Mouse (Mus musculus) CD4-positive, CD25-positive, alpha-beta regulatory T cell, adult 4 months (primary cell): ENCODE measurements around the gene Dnmt3c. TPM values are rescaled to one million over a fixed set of nuclear protein-coding genes. Genes with fewer than 3 reads are reported as not detected.

Experiments
- ATAC-seq: one replicate; pipeline ENCODE4 v1.8.0; 2017
- polyA plus RNA-seq, 2 experiments: library from polyadenylated mRNA; unstranded; fragments of 100-300 nt; shearing (Covaris generic); gene quantifications; one replicate each; pipeline ENCODE4 v1.2.1; 2017

The Dnmt3c gene
- polyA plus RNA-seq, 2 experiments from 2014 or later, result not detected

DNA sequence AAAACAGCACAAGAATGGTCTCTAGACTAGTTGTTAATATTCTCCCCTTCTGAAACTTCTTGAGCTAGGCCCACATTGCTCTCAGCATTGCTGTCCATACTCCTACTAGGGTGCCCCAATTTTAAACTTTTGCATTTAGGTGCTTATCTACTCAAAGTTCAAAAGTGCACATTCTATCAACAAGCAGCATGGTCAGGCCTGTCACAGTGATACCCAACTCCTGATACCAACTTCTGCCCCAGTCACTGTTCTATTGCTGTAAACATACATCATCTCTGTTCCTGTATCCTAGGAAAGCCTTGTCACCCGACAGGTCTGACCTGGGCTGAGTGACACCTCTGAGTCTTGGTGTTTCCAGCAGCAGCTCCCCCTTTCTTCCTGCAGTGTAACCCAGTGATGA lies 26.6 kb downstream of the Dnmt3c start:
- ATAC-seq, result no peak

GRCm38 (mm10) chr2:153724424-153724823 lies 28.0 kb downstream of the Dnmt3c start:
- ATAC-seq, result no peak

GRCm38 (mm10) chr2:153724871-153725270 lies 28.4 kb downstream of the Dnmt3c start:
- no peak for ATAC-seq

DNA sequence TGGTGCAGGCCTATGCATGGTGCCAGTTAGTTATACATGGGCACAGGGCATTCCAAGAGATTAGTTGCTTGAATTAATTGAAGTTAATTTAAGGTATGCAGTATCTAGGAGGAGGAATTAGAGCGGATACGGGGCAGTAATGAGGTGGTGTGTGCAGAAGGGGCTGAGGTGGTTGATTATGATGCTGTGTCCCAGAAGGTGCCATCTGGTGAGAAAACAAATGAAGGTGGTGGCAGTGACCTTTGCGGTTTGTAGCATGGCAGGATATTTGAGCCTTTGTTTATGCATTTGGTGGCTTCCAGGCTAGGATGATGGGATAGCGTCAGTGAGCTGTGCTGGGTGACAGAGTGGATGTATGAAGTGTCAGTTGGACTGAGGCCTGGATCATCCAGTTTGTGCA lies 28.8 kb downstream of the Dnmt3c start:
- ATAC-seq, result no peak

DNA sequence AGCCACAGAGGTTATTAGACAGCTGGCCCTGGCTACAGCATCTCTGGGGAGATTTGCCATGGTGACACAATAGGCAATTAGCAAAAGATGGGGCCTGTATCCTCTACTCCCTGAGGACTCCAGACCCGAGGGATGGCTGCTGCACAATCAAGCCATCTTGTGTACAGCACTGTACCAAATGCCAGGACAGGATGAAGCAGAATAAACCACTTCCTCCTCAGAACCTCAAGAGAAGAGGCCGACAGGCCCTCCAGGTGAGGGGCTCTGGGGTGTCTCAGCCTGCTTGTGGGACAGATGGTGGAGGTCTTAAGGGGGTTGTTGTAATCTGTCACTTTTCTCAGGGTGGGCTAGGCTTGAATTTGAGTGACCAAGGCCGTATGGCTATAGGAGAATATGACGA lies 37.6 kb downstream of the Dnmt3c start:
- ATAC-seq, result peak; percentile 71

GRCm38 (mm10) chr2:153740500-153741436 lies 44.3 kb downstream of the Dnmt3c start, which contains the start of gene Mapre1:
Mapre1 (plus strand) TSS chr2:153741274.
- ATAC-seq, result peak; percentile 96

GRCm38 (mm10) chr2:153741437-153742065 lies 45.1 kb downstream of the Dnmt3c start:
- peak; percentile 30 for ATAC-seq

GRCm38 (mm10) chr2:153747994-153748393 lies 51.5 kb downstream of the Dnmt3c start:
- no peak for ATAC-seq

- ATAC-seq, result no peak
These were observed 53.9 kb downstream of the Dnmt3c start for GRCm38 (mm10) chr2:153750363-153750762.

GRCm38 (mm10) chr2:153762121-153762520 lies 65.7 kb downstream of the Dnmt3c start:
- ATAC-seq, result no peak

GRCm38 (mm10) chr2:153767484-153767883 lies 71.0 kb downstream of the Dnmt3c start:
- no peak for ATAC-seq

GRCm38 (mm10) chr2:153768881-153769280 lies 72.4 kb downstream of the Dnmt3c start:
- no peak for ATAC-seq

DNA sequence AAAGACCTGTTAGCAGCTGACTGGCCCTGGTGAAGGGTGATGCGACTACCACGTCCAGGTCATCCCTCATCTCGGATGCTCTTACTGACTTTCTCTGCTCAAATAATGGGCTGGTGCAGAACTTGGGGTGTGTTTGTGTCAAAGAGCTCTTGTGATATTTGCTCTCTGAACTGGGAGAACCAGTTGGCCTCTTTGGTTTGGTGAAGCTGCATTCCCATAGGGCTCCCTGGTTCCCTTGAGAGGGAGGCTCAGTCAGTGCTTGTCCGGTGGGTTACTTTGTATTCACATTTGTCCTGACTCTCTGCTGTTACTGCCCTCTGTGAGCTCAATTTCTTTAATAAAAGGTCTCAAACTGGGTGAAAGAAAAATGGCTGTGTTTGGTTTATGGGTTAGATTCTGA lies 76.5 kb downstream of the Dnmt3c start:
- no peak for ATAC-seq

GRCm38 (mm10) chr2:153775472-153775871 lies 79.0 kb downstream of the Dnmt3c start:
- no peak for ATAC-seq

- ATAC-seq, result peak; percentile 66
These were observed 82.3 kb downstream of the Dnmt3c start for GRCm38 (mm10) chr2:153778638-153779362.

Other genes with a start within 250 kb of the Dnmt3c start
- gene 4930404H24Rik, start 203.9 kb upstream of the Dnmt3c start, polyA plus RNA-seq, result not detected
- 1 to 10 TPM; 3.5 to 5.2 TPM for gene Nol4l, start 166.7 kb upstream of the Dnmt3c start, polyA plus RNA-seq
- gene Commd7, start 63.9 kb upstream of the Dnmt3c start, polyA plus RNA-seq, result 100 to 1,000 TPM; 106 to 117 TPM
- 1 to 10 TPM; 3.6 to 5.7 TPM for gene Dnmt3b, start 47.2 kb upstream of the Dnmt3c start, polyA plus RNA-seq
- 100 to 1,000 TPM; 238 to 257 TPM for gene Mapre1, start 44.6 kb downstream of the Dnmt3c start, polyA plus RNA-seq
- not detected for gene Efcab8, start 83.3 kb downstream of the Dnmt3c start, polyA plus RNA-seq
- gene Sun5, start 174.4 kb downstream of the Dnmt3c start, polyA plus RNA-seq, result not detected
- not detected for gene Bpifb2, start 178.4 kb downstream of the Dnmt3c start, polyA plus RNA-seq
- gene Bpifb6, start 203.7 kb downstream of the Dnmt3c start, polyA plus RNA-seq, result not detected
- gene Bpifb3, start 221.6 kb downstream of the Dnmt3c start, polyA plus RNA-seq, result not detected
- gene Bpifb4, start 241.6 kb downstream of the Dnmt3c start, polyA plus RNA-seq, result not detected